Mouse (Mus musculus) central nervous system, embryonic 14 days (tissue): ENCODE results near the gene Habp2. TPM values are rescaled to one million over a fixed set of nuclear protein-coding genes. Genes with fewer than 3 reads are reported as not detected.

ENCODE experiments used
- polyA plus RNA-seq: library from polyadenylated mRNA; depleted of rRNA; stranded (reverse); fragments of >200 nt; gene quantifications from 2 replicates; pipeline ENCODE4 v1.2.3, GENCODE M21; 2012; rRNA removed

Gene Habp2
- not detected in 2 replicates for polyA plus RNA-seq

DNA sequence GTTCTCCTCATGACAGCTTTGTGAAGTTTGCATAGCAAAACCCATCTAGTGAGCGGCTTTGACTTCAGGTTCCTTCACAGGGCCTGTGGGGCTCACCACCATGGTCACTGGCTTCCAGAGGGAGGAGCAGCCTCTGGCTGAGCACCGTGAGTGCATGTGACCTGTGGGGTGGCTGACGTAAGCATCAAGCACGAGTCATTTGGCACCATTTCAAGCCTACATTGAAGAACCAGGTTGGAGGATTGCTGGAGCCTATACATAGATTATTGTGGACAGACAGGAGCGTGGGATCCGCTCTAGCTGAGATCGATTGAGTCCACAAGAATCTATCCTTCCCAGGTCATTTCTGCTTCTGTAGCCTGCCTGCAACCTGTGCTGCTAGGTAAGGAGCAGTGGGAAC is at the start of gene Habp2:
TSS of gene Habp2 (plus strand) at position 272 of the 400 bp plus-strand sequence.

Other genes with a start within 250 kb of the Habp2 start
- gene Nrap, start 102.9 kb downstream of the Habp2 start, polyA plus RNA-seq: 0.41 and 0.85 TPM in 2 replicates
- 11.1 and 12.6 TPM in 2 replicates for gene Casp7, start 110.0 kb downstream of the Habp2 start, polyA plus RNA-seq
- gene Plekhs1, start 174.5 kb downstream of the Habp2 start, polyA plus RNA-seq: 0.20 and 0.28 TPM in 2 replicates